In genomic region chr7:25155469-25156157, GRCm38 (mm10) we compare ENCODE assay signal across 8 mouse cellular contexts. TPM values are rescaled to one million over a fixed set of nuclear protein-coding genes. Genes with fewer than 3 reads are reported as not detected.
A peak's percentile ranks its signal among the peaks of the same experiment; 100 is the strongest.
DNase-seq lines count a peak whose midpoint lies in the region; ATAC-seq lines count a peak whose summit lies in the region.

No protein-coding gene starts in this region.

- peak overlapping the region; percentile 46 for H3K4me2 ChIP-seq in heart, embryonic 13.5 days
- H3K4me2 ChIP-seq in limb, embryonic 12.5 days: peak overlapping the region; percentile 37
- H3K4me2 ChIP-seq in midbrain, embryonic 15.5 days: peak overlapping the region; percentile 39; the same call in 1 of the 2 replicates

- peaks cover 22% of the 10 kb centered on the region for H3K4me1 ChIP-seq in heart, embryonic 13.5 days
- peaks cover 58% of the 10 kb centered on the region for H3K4me1 ChIP-seq in limb, embryonic 12.5 days (replicated peaks)
- H3K4me1 ChIP-seq in midbrain, embryonic 15.5 days: peaks cover 56% of the 10 kb centered on the region

- no peak overlapping the region for H3K27ac ChIP-seq in heart, embryonic 13.5 days (replicated peaks)
- peak overlapping the region; percentile 13; the same call in 1 of the 2 replicates for H3K27ac ChIP-seq in limb, embryonic 12.5 days
- 0 out of 2 replicates have a peak overlapping the region, but pooled peaks have one; percentile 27 for H3K27ac ChIP-seq in midbrain, embryonic 15.5 days

- ATAC-seq in heart, embryonic 13.5 days (ENCODE audit: extremely low read depth, insufficient number of reproducible peaks, low FRiP score, low TSS enrichment): peak; percentile 67
- peak; percentile 96 for ATAC-seq in common myeloid progenitor, adult 5-6 weeks (replicated peaks; ENCODE audit: low read depth, poor library complexity, severe bottlenecking)
- peak; percentile 72 for ATAC-seq in limb, embryonic 12.5 days (ENCODE audit: insufficient number of reproducible peaks, insufficient read depth, low FRiP score, low TSS enrichment, low read depth)
- ATAC-seq in midbrain, embryonic 15.5 days (replicated peaks): no peak
- no peak for ATAC-seq in cerebellum, adult (ENCODE audit: insufficient number of reproducible peaks, low FRiP score, low TSS enrichment)

- intact Hi-C loops in heart, postnatal 25 days (cut with DNase I): no loop called here

- peak overlapping the region; percentile 14 for H3K4me3 ChIP-seq in heart, embryonic 13.5 days
- 0 out of 2 replicates have a peak overlapping the region, but pooled peaks have one; percentile 1 for H3K4me3 ChIP-seq in limb, embryonic 12.5 days (replicated peaks)
- H3K4me3 ChIP-seq in midbrain, embryonic 15.5 days: no peak overlapping the region

- no peaks in the 10 kb centered on the region for H3K36me3 ChIP-seq in heart, embryonic 13.5 days
- no peaks in the 10 kb centered on the region for H3K36me3 ChIP-seq in limb, embryonic 12.5 days
- no peaks in the 10 kb centered on the region for H3K36me3 ChIP-seq in midbrain, embryonic 15.5 days (replicated peaks)

- H3K9ac ChIP-seq in heart, embryonic 13.5 days: no peak overlapping the region
- no peak overlapping the region for H3K9ac ChIP-seq in limb, embryonic 12.5 days (replicated peaks)
- 0 out of 2 replicates have a peak overlapping the region, but pooled peaks have one; percentile 5 for H3K9ac ChIP-seq in midbrain, embryonic 15.5 days

- H3K27me3 ChIP-seq in heart, embryonic 13.5 days (replicated peaks): peaks cover 91% of the 10 kb centered on the region
- H3K27me3 ChIP-seq in limb, embryonic 12.5 days: peaks cover 34% of the 10 kb centered on the region
- no peaks in the 10 kb centered on the region for H3K27me3 ChIP-seq in midbrain, embryonic 15.5 days (replicated peaks)

- DNase-seq in heart, postnatal 25 days (ENCODE audit: low spot score): no peak
- peak; percentile 68 for DNase-seq in thymus, postnatal 14 days
- no peak for DNase-seq in kidney, adult 8-10 months

- H3K9me3 ChIP-seq in heart, embryonic 13.5 days: no peaks in the 10 kb centered on the region
- H3K9me3 ChIP-seq in limb, embryonic 12.5 days: no peaks in the 10 kb centered on the region
- no peaks in the 10 kb centered on the region for H3K9me3 ChIP-seq in midbrain, embryonic 15.5 days

- 8% methylated on average over 17 of the region's 17 CpGs for WGBS in heart, embryonic 13.5 days
- 9% methylated on average over 17 of the region's 17 CpGs for WGBS in limb, embryonic 12.5 days
- whole genome bisulfite sequencing in midbrain, embryonic 15.5 days: 17% methylated on average over 17 of the region's 17 CpGs

RNA-seq across cellular contexts. Expression of gene Pou2f2, which starts 23.9 kb away (rescaled TPM):
- polyA plus RNA-seq in heart, embryonic 13.5 days (2015; fragmentation: Nextera tagmentation; extraction: Ambion mirVana): 0.43 and 0.51 TPM in 2 replicates
- total RNA-seq in heart, postnatal 25 days (2021): under 1 TPM; 0.60 to 0.61 TPM
- total RNA-seq in common myeloid progenitor, adult 5-6 weeks (2017): 3.8 and 4.7 TPM in 2 replicates
- polyA plus RNA-seq in limb, embryonic 12.5 days (2016; fragmentation: Nextera tagmentation; extraction: Ambion mirVana): 2.7 and 2.9 TPM in 2 replicates
- 45.5 and 59.1 TPM in 2 replicates for polyA plus RNA-seq in midbrain, embryonic 15.5 days (2015; fragmentation: Nextera tagmentation; extraction: Ambion mirVana)

Comparison
In these comparisons a context has a peak if more than half of its experiments do, and no peak if none do; other contexts are left out.
1. ATAC-seq: peak in heart, embryonic 13.5 days (single experiment), common myeloid progenitor, adult 5-6 weeks (single experiment) and limb, embryonic 12.5 days (single experiment); none in midbrain, embryonic 15.5 days (single experiment) and cerebellum, adult (single experiment).
2. RNA of gene Pou2f2, which starts 23.9 kb away (polyA plus RNA-seq): 45.5 to 59.1 TPM in midbrain, embryonic 15.5 days; 2.7 to 2.9 TPM in limb, embryonic 12.5 days and 0.43 to 0.51 TPM in heart, embryonic 13.5 days; every median in the first group is over 10 times any median in the second.
3. Peak in every context shown above with its lines, with median percentiles within 50 percentile points of each other: H3K4me2 ChIP-seq.